Mouse (Mus musculus): ENCODE measurements around the gene Hist1h2ag. TPM values are rescaled to one million over a fixed set of nuclear protein-coding genes. Genes with fewer than 3 reads are reported as not detected.
"Not testable (repeated sequence)": the region's sequence is repeated elsewhere in the genome, so short reads cannot be mapped to it uniquely, and the experiment has no call there.

Hist1h2ag gene
- polyA plus RNA-seq, 1 experiment from 2014 or later, result 11.9 TPM

DNA sequence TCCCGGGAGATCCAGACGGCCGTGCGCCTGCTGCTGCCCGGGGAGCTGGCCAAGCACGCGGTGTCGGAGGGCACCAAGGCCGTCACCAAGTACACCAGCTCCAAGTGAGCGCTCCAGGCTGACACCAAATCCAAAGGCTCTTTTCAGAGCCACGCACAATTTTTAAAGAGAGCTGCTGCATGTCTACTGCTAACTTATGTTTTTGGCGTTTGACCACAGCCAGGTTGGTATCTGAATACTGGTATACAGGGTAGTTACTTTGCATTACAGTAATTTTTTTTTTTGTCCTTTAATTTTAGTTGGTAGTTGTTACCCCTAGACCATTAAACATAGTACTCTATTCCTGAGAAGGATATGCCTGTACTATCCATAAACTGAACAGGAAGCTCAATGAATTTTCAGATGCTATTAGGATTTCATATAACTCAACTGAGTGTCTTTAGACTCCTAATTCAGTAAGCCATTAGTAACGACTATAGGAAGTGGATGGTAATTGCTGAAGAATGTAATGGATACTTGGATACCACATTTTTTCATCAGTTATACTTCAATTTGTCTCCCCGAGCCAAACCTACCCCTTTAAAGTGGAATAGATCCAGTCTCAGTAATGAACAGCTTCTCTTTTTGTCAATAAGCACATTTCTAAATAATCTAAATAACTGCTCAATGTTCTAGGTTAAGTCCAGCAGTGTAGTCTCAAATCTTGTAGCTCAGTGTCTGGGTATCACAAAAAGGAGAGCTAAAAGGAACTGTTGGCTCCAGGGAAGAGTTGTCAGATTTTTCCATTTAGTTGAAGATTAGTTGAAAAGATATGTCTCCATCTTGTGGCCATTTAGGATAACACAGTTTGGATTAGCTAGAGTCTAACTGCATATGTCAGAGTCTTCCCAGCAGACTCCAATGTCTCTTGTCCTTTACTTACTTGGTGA is 1.0 kb upstream of the Hist1h2ag start:
- peak; percentile 46 for ATAC-seq (ENCODE audit: low FRiP score)
- peak overlapping the region; percentile 40 for H3K4me3 ChIP-seq
- peak overlapping the region; percentile 69 for H3K4me2 ChIP-seq
- H3K4me1 ChIP-seq (replicated peaks), result peaks cover 22% of the 10 kb centered on the region
- H3K27ac ChIP-seq, result peak overlapping the region; percentile 88
- no peaks in the 10 kb centered on the region for H3K27me3 ChIP-seq
- WGBS, result 1% methylated on average over 14 of the region's 14 CpGs
- H3K9ac ChIP-seq, result peak overlapping the region; percentile 67
- H3K36me3 ChIP-seq, result no peaks in the 10 kb centered on the region
- no peaks in the 10 kb centered on the region for H3K9me3 ChIP-seq

DNA sequence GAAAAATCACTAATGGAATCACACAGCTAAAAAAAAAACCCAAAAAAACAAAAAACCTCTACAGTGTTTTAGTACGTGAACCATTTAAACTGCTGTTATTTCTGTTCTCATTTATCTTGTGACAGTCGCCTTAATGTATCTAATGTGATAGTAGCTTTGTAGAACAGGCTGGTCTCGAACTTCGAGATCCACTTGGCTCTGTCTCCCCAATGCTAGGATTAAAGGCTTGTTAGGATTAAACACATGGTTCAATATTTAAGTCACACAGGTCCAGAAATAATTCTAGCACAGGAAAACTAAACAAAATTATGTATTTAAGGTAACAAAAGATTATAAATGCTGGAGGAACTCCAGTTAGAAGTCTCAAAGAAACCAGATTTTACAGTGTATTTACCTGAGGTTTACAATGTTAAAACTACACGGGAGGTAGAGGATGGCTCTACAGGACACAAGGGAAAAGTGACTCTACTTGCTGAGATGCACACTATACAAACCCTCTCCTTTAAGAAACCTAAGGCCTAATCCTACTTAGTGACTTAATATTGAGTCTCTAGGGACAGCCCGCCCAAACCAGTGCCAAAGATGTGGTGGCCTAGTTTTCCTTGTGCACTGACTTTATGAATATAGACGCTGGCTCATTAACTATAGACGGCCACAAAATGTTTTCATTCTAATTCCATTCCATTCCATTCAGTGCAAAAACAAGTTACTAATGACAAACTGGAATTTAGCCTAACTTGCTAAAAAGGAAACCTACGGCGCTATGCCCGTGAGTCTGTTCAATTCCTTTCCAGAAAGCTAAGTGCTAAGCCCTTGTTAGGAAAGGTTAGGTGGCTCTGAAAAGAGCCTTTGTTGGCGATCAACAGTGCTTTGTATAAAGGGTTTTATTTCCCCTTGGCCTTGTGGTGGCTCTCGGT is 835 bp downstream of the Hist1h2ag start:
- Histone ChIP-seq H3K36me3 (no peaks in the 10 kb centered on the region), H3K4me2 (peak overlapping the region; percentile 65), H3K9ac (peak overlapping the region; percentile 64), H3K4me1 (replicated peaks) (peaks cover 22% of the 10 kb centered on the region), H3K4me3 (peak overlapping the region; percentile 40), H3K27me3 (no peaks in the 10 kb centered on the region), H3K9me3 (no peaks in the 10 kb centered on the region), H3K27ac (peak overlapping the region; percentile 84)
- WGBS, result 2% methylated on average over 13 of the region's 13 CpGs
- no peak for ATAC-seq (ENCODE audit: low FRiP score)

DNA sequence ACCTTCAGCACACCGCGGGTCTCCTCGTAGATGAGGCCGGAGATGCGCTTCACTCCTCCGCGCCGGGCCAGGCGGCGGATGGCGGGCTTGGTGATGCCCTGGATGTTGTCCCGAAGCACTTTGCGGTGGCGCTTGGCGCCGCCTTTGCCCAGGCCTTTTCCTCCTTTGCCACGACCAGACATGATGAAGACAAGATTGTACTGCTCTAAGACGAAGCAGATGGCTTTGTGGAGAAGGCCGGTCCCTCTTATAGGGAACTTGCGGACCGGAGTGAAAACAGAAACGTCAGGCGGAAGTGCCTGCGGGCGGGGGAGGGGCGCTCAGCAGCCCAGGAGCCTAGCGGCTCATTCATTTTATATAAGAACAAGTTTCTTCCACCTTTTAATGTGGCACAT is 1.6 kb downstream of the Hist1h2ag start, which contains the start of gene Hist1h4i:
Hist1h4i (minus strand) TSS at position 221 of the 395 bp plus-strand sequence.
- Histone ChIP-seq H3K9ac (peak within 1 kb of the TSS; percentile 64), H3K4me1 (replicated peaks) (peaks cover 28% of the 10 kb centered on the region), H3K27ac (peak within 1 kb of the TSS; percentile 85), H3K4me3 (peak within 1 kb of the TSS; percentile 40), H3K4me2 (peak within 1 kb of the TSS; percentile 65)
- 0% methylated on average over 24 of the region's 27 CpGs for WGBS
- H3K36me3 ChIP-seq, H3K27me3 ChIP-seq, H3K9me3 ChIP-seq: not testable (repeated sequence)
- ATAC-seq (ENCODE audit: low FRiP score), result peak; percentile 43

DNA sequence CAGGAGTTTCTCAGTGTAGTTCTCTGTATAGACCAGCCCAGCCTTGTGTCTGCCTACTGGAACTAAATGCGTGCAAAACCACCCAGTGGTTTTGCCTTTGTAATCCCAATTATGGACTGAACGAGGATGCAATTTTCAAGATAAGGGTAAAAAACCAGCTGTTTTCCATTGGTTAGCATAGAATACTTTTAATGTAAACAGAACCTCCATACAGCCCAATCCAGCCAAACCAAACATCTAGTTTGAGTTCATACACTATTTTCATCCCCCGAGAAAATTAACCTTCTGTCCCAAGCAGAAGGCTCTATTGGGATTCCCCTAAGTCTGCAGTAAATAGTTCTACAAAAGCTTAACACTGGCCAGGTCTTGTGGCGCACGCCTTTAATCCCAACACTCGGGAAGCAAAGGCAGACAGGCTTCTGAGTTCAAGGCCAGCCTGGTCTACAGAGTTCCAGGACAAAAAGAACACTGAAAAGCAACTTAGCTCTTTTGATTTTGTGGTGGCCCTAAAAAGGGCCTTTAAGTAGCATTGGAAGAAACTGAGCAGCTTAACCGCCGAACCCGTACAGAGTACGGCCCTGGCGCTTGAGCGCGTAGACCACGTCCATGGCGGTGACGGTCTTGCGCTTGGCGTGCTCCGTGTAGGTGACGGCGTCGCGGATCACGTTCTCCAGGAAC is 2.1 kb downstream of the Hist1h2ag start:
- ATAC-seq (ENCODE audit: low FRiP score), result 0 out of 2 replicates have a peak, but pooled peaks have one; percentile 23
- H3K4me2 ChIP-seq, result peak overlapping the region; percentile 65
- H3K27ac ChIP-seq, result peak overlapping the region; percentile 85
- peaks cover 29% of the 10 kb centered on the region for H3K4me1 ChIP-seq (replicated peaks)
- H3K36me3 ChIP-seq, result no peaks in the 10 kb centered on the region
- H3K4me3 ChIP-seq, result peak overlapping the region; percentile 37
- no peaks in the 10 kb centered on the region for H3K9me3 ChIP-seq
- under 1% methylated on average over 24 of the region's 24 CpGs for WGBS
- H3K9ac ChIP-seq, result peak overlapping the region; percentile 60
- no peaks in the 10 kb centered on the region for H3K27me3 ChIP-seq

DNA sequence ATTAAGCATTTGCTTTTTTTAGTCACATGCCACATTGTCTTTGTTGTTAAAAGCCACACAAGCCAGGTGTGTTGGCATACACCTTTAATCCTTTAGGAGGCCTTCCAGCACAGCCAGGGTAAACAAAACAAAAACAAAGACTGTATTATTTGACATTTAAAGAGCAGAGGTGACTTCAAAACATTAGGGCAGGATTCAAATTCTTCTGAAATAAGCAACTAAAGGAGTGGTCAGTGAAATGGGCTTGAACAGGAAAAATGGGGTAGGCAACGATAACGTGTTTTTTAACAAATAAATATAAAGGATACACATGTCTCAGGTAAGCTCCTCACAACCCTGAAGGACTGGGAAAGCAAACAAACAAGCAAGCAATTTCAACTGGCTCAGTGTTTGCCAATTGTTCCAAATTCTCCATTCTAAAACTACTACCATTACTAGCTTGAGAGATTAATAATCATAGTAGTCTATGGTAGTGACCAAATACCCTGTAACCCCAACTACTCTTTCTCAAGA is 2.7 kb downstream of the Hist1h2ag start:
- H3K4me2 ChIP-seq, result peak overlapping the region; percentile 65

DNA sequence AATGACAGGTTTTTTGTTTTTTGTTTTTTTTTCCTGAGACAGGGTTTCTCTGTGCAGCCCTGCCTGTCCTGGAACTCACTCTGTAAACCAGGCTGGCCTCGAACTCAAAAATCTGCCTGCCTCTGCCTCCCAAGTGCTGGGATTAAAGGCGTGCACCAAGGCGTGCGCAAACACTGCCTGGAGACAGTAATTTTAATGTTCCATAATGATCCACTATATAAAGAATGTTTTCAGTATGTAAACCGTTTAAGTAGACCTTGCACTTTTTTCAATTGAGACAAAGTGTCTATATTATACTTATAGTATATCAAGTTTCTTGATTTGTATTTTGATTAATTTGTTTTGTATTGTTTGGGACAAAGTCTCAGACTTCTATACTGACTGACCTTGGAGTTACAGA is 3.4 kb downstream of the Hist1h2ag start:
- H3K27ac ChIP-seq, result no peak overlapping the region
- peaks cover 36% of the 10 kb centered on the region for H3K4me1 ChIP-seq (replicated peaks)
- no peak for ATAC-seq (ENCODE audit: low FRiP score)
- no peaks in the 10 kb centered on the region for H3K27me3 ChIP-seq
- WGBS, result 74% methylated on average over 5 of the region's 5 CpGs
- H3K4me3 ChIP-seq, result no peak overlapping the region
- no peak overlapping the region for H3K4me2 ChIP-seq
- no peaks in the 10 kb centered on the region for H3K9me3 ChIP-seq
- no peaks in the 10 kb centered on the region for H3K36me3 ChIP-seq
- H3K9ac ChIP-seq, result no peak overlapping the region

More for the DNA sequence above, 2.7 kb downstream of the Hist1h2ag start:
- no peaks in the 10 kb centered on the region for H3K27me3 ChIP-seq
- H3K27ac ChIP-seq, result peak overlapping the region; percentile 85
- no peaks in the 10 kb centered on the region for H3K36me3 ChIP-seq
- no peak for ATAC-seq (ENCODE audit: low FRiP score)
- H3K4me1 ChIP-seq (replicated peaks), result peaks cover 30% of the 10 kb centered on the region
- H3K4me3 ChIP-seq, result peak overlapping the region; percentile 37
- no peaks in the 10 kb centered on the region for H3K9me3 ChIP-seq
- peak overlapping the region; percentile 60; the same call in 1 of the 2 replicates for H3K9ac ChIP-seq
- 9% methylated on average over 2 of the region's 2 CpGs for WGBS

DNA sequence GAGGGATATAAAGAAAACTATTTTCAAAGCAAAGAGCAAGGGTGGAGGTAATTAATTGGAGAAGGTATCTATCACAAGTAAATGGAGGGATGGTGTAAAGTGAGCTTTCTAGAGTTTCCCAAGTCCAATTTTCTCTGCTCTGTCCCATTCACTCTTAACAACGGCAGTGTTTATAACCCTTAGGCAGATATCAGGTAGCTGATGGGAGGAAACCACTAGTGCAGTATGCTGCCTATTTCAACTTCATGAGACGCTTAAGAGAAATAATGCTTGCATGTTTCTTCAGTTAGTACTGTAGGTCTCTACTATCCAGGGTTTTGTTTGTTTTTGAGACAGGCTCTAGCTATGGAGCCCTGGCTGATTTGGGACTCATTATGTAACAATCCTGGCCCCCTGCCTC is 5.3 kb downstream of the Hist1h2ag start:
- H3K4me3 ChIP-seq, result no peak overlapping the region
- no peak for ATAC-seq (ENCODE audit: low FRiP score)
- WGBS, result 87% methylated on average over 2 of the region's 2 CpGs
- H3K36me3 ChIP-seq, result no peaks in the 10 kb centered on the region
- no peak overlapping the region for H3K9ac ChIP-seq
- no peaks in the 10 kb centered on the region for H3K9me3 ChIP-seq
- H3K27me3 ChIP-seq, result no peaks in the 10 kb centered on the region
- H3K4me1 ChIP-seq (replicated peaks), result peaks cover 33% of the 10 kb centered on the region
- H3K4me2 ChIP-seq, result no peak overlapping the region
- H3K27ac ChIP-seq, result no peak overlapping the region

DNA sequence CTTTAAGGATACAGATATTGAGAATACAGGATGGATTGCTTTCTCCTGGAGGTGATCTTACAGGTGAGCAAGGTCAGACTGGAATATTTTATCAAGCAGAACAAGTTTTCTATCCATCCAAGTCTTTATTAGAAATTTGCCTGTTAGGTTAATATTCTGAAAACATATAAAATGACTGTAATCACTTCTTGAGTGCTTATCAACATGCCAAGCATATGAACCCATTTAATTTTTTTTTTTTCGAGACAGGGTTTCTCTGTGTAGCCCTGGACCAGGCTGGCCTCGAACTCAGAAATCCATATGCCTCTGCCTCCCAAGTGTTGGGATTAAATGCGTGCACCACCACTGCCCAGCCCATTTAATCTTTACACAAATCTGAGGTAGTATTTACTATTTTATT is 5.8 kb downstream of the Hist1h2ag start:
- Histone ChIP-seq H3K9ac (peak overlapping the region; percentile 62; the same call in 1 of the 2 replicates), H3K27me3 (no peaks in the 10 kb centered on the region), H3K4me2 (peak overlapping the region; percentile 70), H3K4me1 (replicated peaks) (peaks cover 29% of the 10 kb centered on the region), H3K27ac (no peak overlapping the region; the same call in 1 of the 2 replicates), H3K4me3 (peak overlapping the region; percentile 42; the same call in 1 of the 2 replicates), H3K9me3 (no peaks in the 10 kb centered on the region), H3K36me3 (no peaks in the 10 kb centered on the region)
- ATAC-seq (ENCODE audit: low FRiP score), result no peak
- 59% methylated on average over 3 of the region's 3 CpGs for WGBS

DNA sequence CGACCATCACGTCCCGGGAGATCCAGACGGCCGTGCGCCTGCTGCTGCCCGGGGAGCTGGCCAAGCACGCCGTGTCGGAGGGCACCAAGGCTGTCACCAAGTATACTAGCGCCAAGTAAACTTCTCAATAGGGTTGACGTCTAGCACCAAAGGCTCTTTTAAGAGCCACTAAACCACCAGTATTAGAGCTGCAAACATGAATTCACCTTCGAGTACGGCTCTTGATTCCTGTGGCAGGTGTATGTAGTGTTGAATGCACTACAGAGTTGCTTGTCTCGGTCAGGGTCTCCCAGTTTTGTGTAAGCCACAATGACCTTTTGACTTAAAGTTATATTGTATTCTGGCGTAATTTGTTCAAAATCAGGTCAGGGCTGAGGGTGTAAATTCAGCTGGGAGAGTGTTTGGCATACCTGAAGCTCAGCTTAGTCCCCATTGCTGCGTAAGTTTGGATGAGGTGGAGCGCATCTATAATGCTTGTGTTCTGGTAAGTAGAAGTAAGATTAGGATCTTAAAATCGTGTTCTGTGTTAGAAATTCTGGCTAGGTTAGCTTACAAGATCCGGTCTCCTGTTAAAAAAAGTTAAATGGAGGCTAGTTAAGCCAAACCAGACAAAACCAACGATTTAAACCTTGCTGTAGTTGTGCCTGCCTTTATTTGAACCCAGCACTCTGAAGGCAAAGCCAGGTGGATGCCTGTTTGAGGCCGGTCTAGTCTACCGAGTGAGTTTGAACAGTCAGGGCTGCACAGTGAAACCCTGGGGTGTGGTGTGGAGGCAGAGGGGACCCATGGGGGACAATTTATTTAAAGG is 6.4 kb downstream of the Hist1h2ag start:
- WGBS, result 3% methylated on average over 23 of the region's 23 CpGs
- no peaks in the 10 kb centered on the region for H3K27me3 ChIP-seq
- peak overlapping the region; percentile 62; the same call in 1 of the 2 replicates for H3K9ac ChIP-seq
- H3K9me3 ChIP-seq, result no peaks in the 10 kb centered on the region
- H3K4me2 ChIP-seq, result peak overlapping the region; percentile 70
- H3K36me3 ChIP-seq, result no peaks in the 10 kb centered on the region
- peak; percentile 25; the same call in 1 of the 2 replicates for ATAC-seq (ENCODE audit: low FRiP score)
- H3K27ac ChIP-seq, result peak overlapping the region; percentile 77; the same call in 1 of the 2 replicates
- peaks cover 25% of the 10 kb centered on the region for H3K4me1 ChIP-seq (replicated peaks)
- peak overlapping the region; percentile 42 for H3K4me3 ChIP-seq

DNA sequence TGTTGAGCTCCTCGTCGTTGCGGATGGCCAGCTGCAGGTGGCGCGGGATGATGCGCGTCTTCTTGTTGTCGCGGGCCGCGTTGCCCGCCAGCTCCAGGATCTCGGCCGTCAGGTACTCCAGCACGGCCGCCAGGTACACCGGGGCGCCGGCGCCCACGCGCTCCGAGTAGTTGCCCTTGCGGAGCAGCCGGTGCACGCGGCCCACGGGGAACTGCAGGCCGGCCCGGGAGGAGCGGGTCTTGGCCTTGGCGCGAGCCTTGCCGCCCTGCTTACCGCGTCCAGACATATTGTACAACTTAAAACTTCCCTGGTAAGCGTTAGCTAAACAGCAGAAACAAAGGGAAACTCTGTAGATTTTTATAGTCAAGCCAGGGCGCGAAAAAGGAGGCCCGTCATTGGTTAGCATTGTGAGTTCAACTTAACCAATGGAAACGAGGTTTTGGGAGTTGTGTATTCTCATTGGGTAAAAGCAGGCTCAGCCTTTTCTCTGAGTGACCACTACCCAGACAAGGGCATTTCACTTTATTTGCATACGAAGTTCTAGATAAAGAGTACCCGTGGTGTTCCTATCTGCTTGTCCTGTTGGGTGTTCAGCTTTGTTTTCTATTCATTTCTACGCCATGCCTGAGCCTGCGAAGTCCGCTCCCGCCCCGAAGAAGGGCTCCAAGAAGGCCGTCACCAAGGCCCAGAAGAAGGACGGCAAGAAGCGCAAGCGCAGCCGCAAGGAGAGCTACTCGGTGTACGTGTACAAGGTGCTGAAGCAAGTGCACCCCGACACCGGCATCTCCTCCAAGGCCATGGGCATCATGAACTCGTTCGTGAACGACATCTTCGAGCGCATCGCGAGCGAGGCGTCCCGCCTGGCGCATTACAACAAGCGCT is 7.2 kb downstream of the Hist1h2ag start, which contains the start of the genes Hist1h2ah and Hist1h2bk:
Hist1h2ah (minus strand) TSS at position 302 of the 882 bp plus-strand sequence.
Hist1h2bk (plus strand) TSS at position 604 of the 882 bp plus-strand sequence.
- Histone ChIP-seq H3K27ac (peak within 1 kb of the TSS; percentile 77; the same call in 1 of the 2 replicates), H3K4me1 (replicated peaks) (peaks cover 21% of the 10 kb centered on the region), H3K9ac (peak within 1 kb of the TSS; percentile 62), H3K4me2 (peak within 1 kb of the TSS; percentile 70), H3K4me3 (peak within 1 kb of the TSS; percentile 42)
- not testable (repeated sequence) for H3K36me3 ChIP-seq, H3K9me3 ChIP-seq, H3K27me3 ChIP-seq
- peak; percentile 99 for ATAC-seq (ENCODE audit: low FRiP score)
- WGBS, result under 1% methylated on average over 26 of the region's 69 CpGs

All from hindbrain, embryonic 13.5 days (tissue).